Mouse (Mus musculus): ENCODE measurements around the gene Zfp605. TPM values are rescaled to one million over a fixed set of nuclear protein-coding genes. Genes with fewer than 3 reads are reported as not detected.

Gene Zfp605
- 1.5 TPM for polyA plus RNA-seq (2017; shearing (Covaris generic))

DNA sequence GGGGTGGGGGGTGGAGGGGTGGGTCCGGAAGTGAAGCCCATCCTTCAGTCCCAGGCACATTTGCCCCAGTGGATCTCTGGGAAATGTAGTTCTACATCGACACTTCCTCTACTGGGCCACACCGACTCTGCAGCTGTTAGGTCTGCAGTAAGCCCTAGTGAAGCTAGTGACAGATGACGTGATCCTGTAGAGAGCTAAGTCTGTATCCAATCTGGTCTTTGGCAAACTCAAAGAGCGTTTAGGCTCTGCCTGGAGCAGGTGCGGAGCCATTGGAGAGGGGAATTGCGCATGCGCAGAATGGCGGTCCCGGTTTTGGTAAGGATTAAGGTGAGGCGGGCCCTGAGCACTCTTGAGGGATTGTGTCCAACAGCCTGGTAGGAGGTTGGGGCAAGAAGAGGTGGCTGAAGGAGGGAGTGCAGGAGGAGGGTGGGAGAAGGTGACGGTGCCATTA is at the start of gene Zfp605:
Gene Zfp605, plus strand, starts transcription at position 102 of the 451 bp plus-strand sequence.

DNA sequence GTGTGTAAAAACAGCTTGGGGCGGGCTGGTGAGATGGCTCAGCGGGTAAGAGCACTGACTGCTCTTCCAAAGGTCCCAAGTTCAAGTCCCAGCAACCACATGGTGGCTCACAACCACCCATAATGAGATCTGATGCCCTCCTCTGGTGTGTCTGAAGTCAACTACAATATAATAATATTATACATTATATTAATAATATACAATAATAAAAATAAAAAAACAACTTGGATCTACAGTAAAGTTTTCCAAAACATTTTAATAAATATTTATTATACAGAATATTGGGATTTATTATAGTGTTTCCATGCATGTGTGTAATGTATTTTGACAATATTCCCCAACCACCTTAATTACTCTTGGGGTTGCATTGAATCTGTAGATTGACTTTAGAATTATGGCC is 37.5 kb upstream of the Zfp605 start, which contains the start of gene Gm17655:
Gene Gm17655, minus strand, starts transcription at position 101 of the 400 bp plus-strand sequence.

DNA sequence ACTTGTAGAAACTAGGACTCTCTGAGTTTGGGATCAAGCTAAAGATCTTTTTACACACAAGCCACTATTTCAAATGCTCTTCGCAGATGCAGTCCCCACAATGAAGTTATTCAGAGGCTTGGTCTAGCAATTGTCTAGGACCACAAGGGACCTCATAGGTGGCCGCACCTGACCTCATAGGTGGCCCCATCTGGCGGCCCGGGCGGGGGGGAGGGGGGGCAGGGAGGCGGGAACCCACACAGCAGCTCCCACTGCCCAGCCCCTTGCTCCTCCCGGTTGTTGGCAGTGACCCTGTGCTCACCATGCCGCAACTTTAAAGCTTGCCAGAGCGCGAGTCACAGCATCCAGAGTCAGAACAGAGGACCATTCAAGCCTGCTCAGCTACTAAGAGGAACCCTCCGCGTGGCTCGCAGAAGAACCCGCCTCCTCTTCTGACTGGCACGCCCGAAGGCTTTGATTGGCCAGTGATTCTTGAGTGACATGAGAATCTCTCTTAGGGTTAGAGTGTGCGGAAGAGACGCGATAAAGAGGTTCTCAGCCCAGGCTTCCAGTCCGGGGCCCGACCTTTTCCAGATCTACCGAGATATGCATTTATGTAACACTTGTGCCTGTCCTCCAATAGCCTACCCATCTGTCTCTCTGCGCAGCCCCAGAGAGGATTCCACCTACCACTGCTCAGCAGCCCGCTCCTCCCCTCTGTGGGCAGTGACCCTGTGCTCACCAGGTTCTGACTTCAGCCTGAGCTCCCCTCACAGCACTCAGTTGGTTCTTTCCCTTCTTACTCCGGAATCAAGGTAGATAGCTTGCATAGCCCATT is 15.7 kb upstream of the Zfp605 start, which contains the start of gene Gm35315:
Gene Gm35315, minus strand, starts transcription at position 391 of the 817 bp plus-strand sequence.

DNA sequence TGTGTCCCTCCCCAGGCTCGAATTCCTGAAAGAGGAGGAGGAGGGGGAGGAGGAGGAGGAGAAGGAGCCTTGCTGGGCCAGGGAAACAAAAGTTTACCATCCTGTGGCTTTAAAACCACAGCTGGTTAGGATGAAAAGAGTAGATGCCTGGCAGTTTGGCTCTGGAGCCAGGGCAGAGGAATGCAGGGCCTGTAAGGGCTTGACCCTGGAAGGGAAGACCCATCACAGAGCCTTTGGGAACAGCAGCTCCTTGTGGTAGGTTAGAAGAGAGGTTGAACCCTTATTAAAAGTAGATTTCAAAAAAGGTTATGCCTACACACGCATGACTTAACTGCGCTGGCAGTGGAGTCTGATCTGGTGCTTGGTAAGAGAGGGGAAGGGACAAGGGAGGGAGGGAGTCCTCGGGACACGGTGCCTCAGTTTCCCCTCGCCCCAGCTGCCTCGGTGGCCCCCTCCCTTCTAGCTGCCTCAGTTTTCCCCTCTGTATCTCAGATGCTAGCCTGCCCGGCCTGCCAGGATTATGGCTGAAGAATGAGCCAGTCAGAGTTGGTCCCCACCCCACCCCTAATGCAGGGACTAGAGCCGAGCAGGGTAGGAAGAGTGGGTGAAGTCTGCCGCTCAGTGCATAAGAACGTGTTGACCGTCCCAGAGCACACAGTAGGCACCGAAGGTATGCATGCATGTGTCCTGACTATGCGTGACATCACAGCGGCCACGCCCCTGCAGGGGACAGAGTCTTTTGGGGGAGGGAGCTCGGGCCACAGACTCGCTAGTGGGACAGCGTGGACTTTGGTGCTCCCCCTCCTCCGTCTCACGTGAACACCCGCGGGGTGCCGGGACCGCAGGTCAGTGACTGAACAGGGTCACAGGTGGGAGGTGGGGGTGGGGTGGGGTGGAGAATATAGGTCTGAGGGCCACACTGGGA is 10.0 kb upstream of the Zfp605 start, which contains the start of gene Plcxd1:
Gene Plcxd1, plus strand, starts transcription at position 314 of the 925 bp plus-strand sequence.

GRCm38 (mm10) chr5:110107581-110108304 is 2.1 kb upstream of the Zfp605 start, which contains the start of gene Gtpbp6:
Gene Gtpbp6 (minus strand): TSS chr5:110108197.

GRCm38 (mm10) chr5:110135293-110136086 is 25.6 kb downstream of the Zfp605 start, which contains the start of gene Chfr:
Gene Chfr (plus strand): TSS chr5:110135842.

DNA sequence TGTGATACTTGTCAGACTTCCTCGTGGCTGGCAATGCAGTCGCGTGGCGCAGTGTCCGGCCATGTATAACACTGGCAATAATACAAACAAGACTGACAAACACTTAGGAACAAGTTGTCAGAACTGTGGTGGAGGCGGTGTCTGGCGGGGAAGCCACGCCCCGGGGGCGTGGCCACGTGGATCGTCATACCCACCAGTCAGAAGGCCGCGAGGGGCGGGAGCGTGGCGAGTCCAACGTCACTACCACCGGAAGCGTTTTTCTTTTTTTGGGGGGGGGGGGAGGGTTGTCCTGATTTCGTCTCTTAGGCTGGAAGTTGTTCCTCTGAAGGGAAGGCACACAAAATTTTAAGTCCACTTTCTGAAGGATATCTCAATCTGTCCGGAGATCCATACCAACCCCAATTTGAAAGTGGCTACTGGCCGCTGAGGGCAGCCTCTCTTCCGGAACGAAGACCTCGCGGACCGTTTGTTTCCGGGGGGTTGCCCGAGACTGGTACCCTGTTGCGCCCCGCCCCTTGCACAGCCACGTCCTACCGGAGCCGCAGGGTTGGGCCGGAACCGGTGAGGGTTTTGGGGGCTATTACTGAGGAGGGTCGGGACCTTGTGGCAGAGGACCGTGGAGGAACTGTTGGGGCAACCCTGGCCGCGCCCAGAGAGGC is 66.6 kb downstream of the Zfp605 start, which contains the start of gene Golga3:
Gene Golga3, plus strand, starts transcription at position 340 of the 659 bp plus-strand sequence.

Other genes with a start within 250 kb of the Zfp605 start
- gene Gm15446, start 186.7 kb upstream of the Zfp605 start, polyA plus RNA-seq (2017; shearing (Covaris generic)) = 11.7 TPM
- 12.2 TPM for gene Zfp932, start 113.6 kb upstream of the Zfp605 start, polyA plus RNA-seq (2017; shearing (Covaris generic))
- 4.2 TPM for gene Gm17655, start 37.6 kb upstream of the Zfp605 start, polyA plus RNA-seq (2017; shearing (Covaris generic))
- 0.29 TPM for gene Gm35315, start 15.7 kb upstream of the Zfp605 start, polyA plus RNA-seq (2017; shearing (Covaris generic))
- gene Plcxd1, start 10.1 kb upstream of the Zfp605 start, polyA plus RNA-seq (2017; shearing (Covaris generic)) = 3.2 TPM
- 40.2 TPM for gene Gtpbp6, start 1.9 kb upstream of the Zfp605 start, polyA plus RNA-seq (2017; shearing (Covaris generic))
- 45.5 TPM for gene Chfr, start 25.8 kb downstream of the Zfp605 start, polyA plus RNA-seq (2017; shearing (Covaris generic))
- 23.9 TPM for gene Golga3, start 66.6 kb downstream of the Zfp605 start, polyA plus RNA-seq (2017; shearing (Covaris generic))
- gene Ankle2, start 120.9 kb downstream of the Zfp605 start, polyA plus RNA-seq (2017; shearing (Covaris generic)) = 36.7 TPM
- gene Pgam5, start 159.8 kb downstream of the Zfp605 start, polyA plus RNA-seq (2017; shearing (Covaris generic)) = 55.0 TPM
- gene Pxmp2, start 176.1 kb downstream of the Zfp605 start, polyA plus RNA-seq (2017; shearing (Covaris generic)) = 0.88 TPM
- 3.6 TPM for gene Pole, start 176.2 kb downstream of the Zfp605 start, polyA plus RNA-seq (2017; shearing (Covaris generic))
- gene P2rx2, start 233.1 kb downstream of the Zfp605 start, polyA plus RNA-seq (2017; shearing (Covaris generic)) = not detected
- gene Lrcol1, start 234.6 kb downstream of the Zfp605 start, polyA plus RNA-seq (2017; shearing (Covaris generic)) = not detected